Mouse (Mus musculus) heart, adult 2 months (tissue): ENCODE data around the gene Rab3ip.

Source experiments
- CTCF ChIP-seq: fragments of 200-600 bp; IDR thresholded peaks from 2 replicates; pipeline ENCODE4 v1.8.1; 2022; ENCODE audit warnings: antibody characterized with exemption, mild to moderate bottlenecking, moderate library complexity
- POLR2A ChIP-seq: fragments of 200-500 bp; IDR thresholded peaks from 2 replicates; pipeline ENCODE4 v1.6.1; 2011; ENCODE audit warnings: mild to moderate bottlenecking, low read depth, low read length, control low read depth; ENCODE audit not compliant: insufficient read depth

DNA sequence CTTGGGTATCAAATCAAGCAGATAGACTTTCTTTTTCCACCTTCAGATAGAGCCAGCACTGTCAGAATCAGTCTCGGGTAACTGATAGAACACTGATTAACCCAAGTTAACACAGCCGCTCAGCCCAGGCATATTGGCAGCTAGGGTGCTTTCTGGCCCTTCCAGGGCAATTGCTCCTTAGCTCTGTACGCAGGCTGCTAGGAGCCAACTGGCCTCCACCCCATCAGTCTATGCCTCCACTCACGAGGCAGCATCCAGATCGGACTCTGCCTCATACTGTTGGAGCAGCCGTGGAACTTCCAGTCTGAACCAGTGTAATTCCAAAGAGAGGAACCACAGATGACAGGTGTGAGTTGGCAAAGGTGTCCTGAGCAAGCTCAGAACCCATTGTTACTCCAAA lies 15.5 kb upstream of the Rab3ip start:
- no peak for TF ChIP-seq CTCF
- no peak for TF ChIP-seq POLR2A
